In genomic region chr13:117006638-117007037, GRCm38 (mm10) we compare ENCODE assay signal across 21 mouse cellular contexts. TPM values are rescaled to one million over a fixed set of nuclear protein-coding genes. Genes with fewer than 3 reads are reported as not detected.
DNase-seq lines count a peak whose midpoint lies in the region; ATAC-seq lines count a peak whose summit lies in the region.
"Had no signal": no experiment of that assay in that cellular context is flagged by ENCODE, and none has a peak within 500 bp of the region (broad histone marks: within the 10 kb centered on the region; RNA-seq: fewer than 3 reads in every experiment).

No protein-coding gene starts in this region.

- DNase-seq in embryo, embryonic 10 days (ENCODE audit: low spot score), result peak; percentile 13
- DNase-seq in embryo, embryonic 9.5 days (ENCODE audit: extremely low spot score), result no peak
- no peak for DNase-seq in hindbrain, embryonic 10.5 days (ENCODE audit: low spot score)
- DNase-seq in retina, embryonic 14.5 days (ENCODE audit: low spot score), result peak; percentile 10
- DNase-seq in lung, postnatal 36 days, result no peak
- DNase-seq: adrenal gland, postnatal 10 days; B cell, adult 2 months; cerebellum, adult 11 months; cerebellum, adult 8-10 months; cerebellum, postnatal 14 days; gastrocnemius, postnatal 10 days; heart, adult 2 months; heart, postnatal 36 days had no signal

- no peaks in the 10 kb centered on the region for H3K27me3 ChIP-seq in hindbrain, embryonic 12.5 days
- H3K27me3 ChIP-seq in hindbrain, embryonic 10.5 days (ENCODE audit: insufficient read depth, poor library complexity, severe bottlenecking), result no peaks in the 10 kb centered on the region
- H3K27me3 ChIP-seq in neural tube, embryonic 14.5 days (ENCODE audit: control insufficient read depth, insufficient read depth, low read length), result no peaks in the 10 kb centered on the region
- H3K27me3 ChIP-seq in neural tube, embryonic 15.5 days (replicated peaks), result no peaks in the 10 kb centered on the region
- H3K27me3 ChIP-seq: embryonic facial prominence, embryonic 15.5 days; heart, embryonic 13.5 days had no signal

- WGBS in hindbrain, embryonic 12.5 days, result 56% methylated on average over 4 of the region's 4 CpGs
- 76% methylated on average over 4 of the region's 4 CpGs for WGBS in hindbrain, embryonic 10.5 days
- 31% methylated on average over 4 of the region's 4 CpGs for WGBS in neural tube, embryonic 14.5 days
- 31% methylated on average over 4 of the region's 4 CpGs for WGBS in neural tube, embryonic 15.5 days

- no peaks in the 10 kb centered on the region for H3K36me3 ChIP-seq in hindbrain, embryonic 12.5 days
- H3K36me3 ChIP-seq in hindbrain, embryonic 10.5 days, result 0 out of 2 replicates have a peak, but pooled peaks cover 2% of the 10 kb centered on the region
- no peaks in the 10 kb centered on the region for H3K36me3 ChIP-seq in neural tube, embryonic 14.5 days (ENCODE audit: control insufficient read depth, insufficient read depth, low read length)
- no peaks in the 10 kb centered on the region for H3K36me3 ChIP-seq in neural tube, embryonic 15.5 days
- H3K36me3 ChIP-seq: embryonic facial prominence, embryonic 15.5 days had no signal

- no peaks in the 10 kb centered on the region for H3K9me3 ChIP-seq in hindbrain, embryonic 12.5 days (replicated peaks)
- H3K9me3 ChIP-seq in hindbrain, embryonic 10.5 days, result no peaks in the 10 kb centered on the region
- no peaks in the 10 kb centered on the region for H3K9me3 ChIP-seq in neural tube, embryonic 14.5 days (ENCODE audit: control insufficient read depth, low read length)
- no peaks in the 10 kb centered on the region for H3K9me3 ChIP-seq in neural tube, embryonic 15.5 days (replicated peaks)
- H3K9me3 ChIP-seq: heart, embryonic 13.5 days had no signal

- peak; percentile 58 for ATAC-seq in hindbrain, embryonic 12.5 days (ENCODE audit: low FRiP score)
- ATAC-seq in neural tube, embryonic 14.5 days (ENCODE audit: low read depth), result peak; percentile 48; the same call in 1 of the 2 replicates
- ATAC-seq in neural tube, embryonic 15.5 days (ENCODE audit: low FRiP score), result no peak
- ATAC-seq: forebrain, embryonic 16.5 days; intestine, embryonic 16.5 days had no signal

- H3K9ac ChIP-seq in hindbrain, embryonic 12.5 days, result no peak overlapping the region
- H3K9ac ChIP-seq in neural tube, embryonic 14.5 days (replicated peaks; ENCODE audit: low read depth, low read length), result no peak overlapping the region
- no peak overlapping the region for H3K9ac ChIP-seq in neural tube, embryonic 15.5 days (replicated peaks)
- H3K9ac ChIP-seq: embryonic facial prominence, embryonic 15.5 days; heart, embryonic 13.5 days had no signal

- no peak overlapping the region for H3K4me3 ChIP-seq in hindbrain, embryonic 12.5 days
- H3K4me3 ChIP-seq in hindbrain, embryonic 10.5 days, result no peak overlapping the region
- H3K4me3 ChIP-seq in neural tube, embryonic 14.5 days (ENCODE audit: low read depth, low read length), result no peak overlapping the region
- H3K4me3 ChIP-seq in neural tube, embryonic 15.5 days (replicated peaks), result no peak overlapping the region
- H3K4me3 ChIP-seq: embryonic facial prominence, embryonic 15.5 days; erythroblast, embryonic 14.5 days; heart, adult 2 months; heart, embryonic 13.5 days had no signal

- peaks cover 6% of the 10 kb centered on the region for H3K4me1 ChIP-seq in hindbrain, embryonic 12.5 days
- peaks cover 8% of the 10 kb centered on the region; the same call in 1 of the 2 replicates for H3K4me1 ChIP-seq in hindbrain, embryonic 10.5 days (replicated peaks)
- no peaks in the 10 kb centered on the region for H3K4me1 ChIP-seq in neural tube, embryonic 14.5 days (ENCODE audit: control insufficient read depth, insufficient read depth, low read length)
- peaks cover 15% of the 10 kb centered on the region for H3K4me1 ChIP-seq in neural tube, embryonic 15.5 days

- H3K4me2 ChIP-seq in hindbrain, embryonic 12.5 days (replicated peaks), result no peak overlapping the region
- no peak overlapping the region for H3K4me2 ChIP-seq in neural tube, embryonic 14.5 days (ENCODE audit: low read depth, low read length)
- no peak overlapping the region for H3K4me2 ChIP-seq in neural tube, embryonic 15.5 days
- H3K4me2 ChIP-seq: embryonic facial prominence, embryonic 15.5 days; heart, embryonic 13.5 days had no signal

- no peak overlapping the region for H3K27ac ChIP-seq in hindbrain, embryonic 12.5 days
- no peak overlapping the region for H3K27ac ChIP-seq in hindbrain, embryonic 10.5 days
- no peak overlapping the region for H3K27ac ChIP-seq in neural tube, embryonic 14.5 days (ENCODE audit: low read depth, low read length)
- no peak overlapping the region for H3K27ac ChIP-seq in neural tube, embryonic 15.5 days (replicated peaks)
- H3K27ac ChIP-seq: embryonic facial prominence, embryonic 15.5 days; heart, adult 2 months; heart, embryonic 13.5 days had no signal

RNA-seq across cellular contexts. Expression of gene Parp8, which starts 18.7 kb away (rescaled TPM):
- polyA plus RNA-seq in hindbrain, embryonic 12.5 days (2016; fragmentation: Nextera tagmentation; extraction: Ambion mirVana), result 20.4 and 22.5 TPM in 2 replicates
- 10.7 and 13.7 TPM in 2 replicates for polyA plus RNA-seq in hindbrain, embryonic 10.5 days (2016; fragmentation: Nextera tagmentation; extraction: Ambion mirVana)
- polyA plus RNA-seq in neural tube, embryonic 14.5 days (2014; fragmentation: Nextera tagmentation; extraction: Ambion mirVana), result 44.9 and 50.6 TPM in 2 replicates
- polyA plus RNA-seq in neural tube, embryonic 15.5 days (2015; fragmentation: Nextera tagmentation; extraction: Ambion mirVana), result 30.3 and 39.9 TPM in 2 replicates

Comparison
In these comparisons a context has a peak if more than half of its experiments do, and no peak if none do; other contexts are left out.
1. DNase-seq: peak in embryo, embryonic 10 days (single experiment) and retina, embryonic 14.5 days (single experiment); none in embryo, embryonic 9.5 days (single experiment), hindbrain, embryonic 10.5 days (single experiment) and lung, postnatal 36 days (single experiment).